Mouse (Mus musculus): ENCODE measurements around the gene Ppp3ca.

Gene Ppp3ca

GRCm38 (mm10) chr3:136768775-136769485 is 99.0 kb downstream of the Ppp3ca start:
- no peak for DNase-seq

DNA sequence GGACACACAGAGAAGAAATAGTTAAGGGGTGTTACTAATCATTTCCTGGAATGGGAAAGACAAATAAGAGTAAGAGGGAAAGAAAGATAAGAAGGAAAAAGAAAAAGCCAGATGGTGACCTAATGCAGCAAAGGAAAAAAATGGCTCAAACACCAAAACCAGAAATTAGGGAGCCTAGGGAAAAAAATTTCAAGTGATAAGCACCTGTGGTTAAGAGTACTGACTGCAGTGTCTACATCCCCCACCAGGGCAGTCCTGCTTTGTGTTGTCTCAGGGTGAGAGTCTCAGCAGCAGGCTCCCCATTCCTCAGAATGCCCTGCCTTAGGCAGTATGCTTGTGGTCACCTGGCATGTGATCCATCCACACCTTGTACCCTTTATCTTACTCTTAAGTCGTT is 99.6 kb downstream of the Ppp3ca start:
- no peak for DNase-seq

DNA sequence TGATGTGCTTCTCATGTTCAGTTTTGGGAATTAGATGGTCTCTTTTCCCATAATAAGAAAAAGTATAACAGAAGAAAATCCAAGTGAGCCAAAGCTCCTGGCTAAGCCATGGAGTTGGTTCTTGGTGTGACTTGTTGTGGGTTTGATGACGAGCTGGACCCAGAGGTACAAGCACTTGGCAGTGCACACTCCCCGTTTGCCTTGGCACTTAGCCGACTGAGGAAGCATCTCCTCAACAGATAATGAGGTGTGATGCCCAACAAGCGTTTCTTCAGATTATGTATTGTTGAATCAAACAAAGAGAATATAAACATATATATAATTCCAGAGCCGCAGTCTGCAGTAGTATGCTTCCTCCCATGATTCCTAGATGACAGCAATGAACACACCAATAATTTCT is 101.8 kb downstream of the Ppp3ca start:
- DNase-seq: peak; percentile 70

- DNase-seq: no peak
These were observed 103.3 kb downstream of the Ppp3ca start for GRCm38 (mm10) chr3:136773217-136773616.

GRCm38 (mm10) chr3:136774196-136774595 is 104.3 kb downstream of the Ppp3ca start:
- no peak for DNase-seq

DNA sequence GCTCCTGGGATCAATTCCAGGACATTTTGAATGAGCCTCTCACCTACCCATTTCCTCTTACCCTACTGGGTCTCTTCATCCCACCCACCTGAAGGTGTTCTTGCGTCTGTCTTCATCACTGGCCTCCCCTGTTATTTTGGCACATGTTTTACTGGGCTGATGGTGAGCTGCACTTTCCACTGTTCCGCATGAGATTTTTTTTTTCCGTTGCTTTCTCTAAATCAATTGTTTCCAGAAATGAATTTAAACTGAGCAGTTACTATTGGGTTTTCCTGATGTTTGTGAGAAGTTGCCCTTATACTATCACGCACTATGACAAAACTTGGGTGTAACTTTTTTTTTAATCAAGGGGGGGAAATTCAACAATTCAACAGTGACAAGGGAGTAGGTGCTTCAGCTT is 106.6 kb downstream of the Ppp3ca start:
- DNase-seq: no peak

- DNase-seq: no peak
These were observed 107.5 kb downstream of the Ppp3ca start for GRCm38 (mm10) chr3:136777380-136777779.

- DNase-seq: peak; percentile 59
These were observed 107.9 kb downstream of the Ppp3ca start for GRCm38 (mm10) chr3:136777787-136778216.

DNA sequence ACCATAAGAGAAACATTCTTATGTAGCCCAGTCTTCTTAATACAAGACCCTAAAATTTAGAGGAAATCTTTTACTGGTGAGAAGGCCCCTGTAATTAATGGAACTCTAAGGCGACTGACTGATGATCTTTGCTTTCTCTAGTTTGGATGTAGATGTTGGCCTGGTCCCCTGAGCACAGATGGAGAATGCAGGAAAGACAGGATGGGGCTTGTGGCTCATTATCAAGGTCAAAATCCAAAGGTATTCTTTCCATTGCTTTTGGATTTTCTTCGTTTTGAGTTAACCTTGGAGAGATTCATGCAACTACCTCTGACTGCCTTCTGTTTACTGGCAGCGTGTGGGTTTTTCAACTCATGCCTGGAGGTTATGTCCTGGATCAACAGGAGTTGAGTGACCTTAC is 110.4 kb downstream of the Ppp3ca start:
- DNase-seq: peak; percentile 80

DNA sequence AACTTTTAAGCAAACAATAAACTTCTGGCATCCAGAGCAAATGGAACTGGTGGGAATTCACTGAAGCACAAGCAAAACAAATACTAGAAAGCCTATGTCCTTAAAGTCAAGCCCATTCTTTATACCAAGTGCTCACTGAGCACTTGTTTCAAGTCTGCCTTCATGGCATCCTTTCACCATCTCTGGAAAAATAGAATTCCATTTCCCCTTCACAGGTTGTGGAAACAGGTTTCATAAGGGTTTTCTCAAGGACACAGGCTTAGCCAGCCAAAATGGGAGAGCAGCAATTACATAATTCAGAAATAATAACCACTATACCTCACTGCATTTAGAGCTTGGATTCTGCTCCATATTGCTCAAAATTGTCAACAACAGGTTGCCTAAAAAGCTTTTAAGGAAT is 112.1 kb downstream of the Ppp3ca start:
- no peak for DNase-seq

DNA sequence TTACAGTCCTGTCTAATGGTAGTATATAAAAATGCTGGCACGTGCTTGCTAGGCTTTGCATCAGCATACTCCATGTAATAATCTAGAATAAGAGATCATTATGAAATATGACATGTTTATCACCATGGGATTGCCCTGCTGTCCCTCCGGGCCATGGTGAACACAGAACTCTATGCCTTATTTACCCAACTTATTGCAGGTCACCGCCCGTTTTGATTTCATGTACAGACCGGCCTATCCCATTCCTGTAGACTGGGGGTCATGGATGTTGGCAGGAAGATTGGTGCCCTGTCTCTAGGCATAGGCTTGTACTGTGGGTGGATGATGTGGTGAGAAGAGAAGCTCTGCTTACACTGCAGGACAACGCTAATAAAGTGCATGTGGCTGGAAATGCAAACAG is 115.8 kb downstream of the Ppp3ca start:
- no peak for DNase-seq

DNA sequence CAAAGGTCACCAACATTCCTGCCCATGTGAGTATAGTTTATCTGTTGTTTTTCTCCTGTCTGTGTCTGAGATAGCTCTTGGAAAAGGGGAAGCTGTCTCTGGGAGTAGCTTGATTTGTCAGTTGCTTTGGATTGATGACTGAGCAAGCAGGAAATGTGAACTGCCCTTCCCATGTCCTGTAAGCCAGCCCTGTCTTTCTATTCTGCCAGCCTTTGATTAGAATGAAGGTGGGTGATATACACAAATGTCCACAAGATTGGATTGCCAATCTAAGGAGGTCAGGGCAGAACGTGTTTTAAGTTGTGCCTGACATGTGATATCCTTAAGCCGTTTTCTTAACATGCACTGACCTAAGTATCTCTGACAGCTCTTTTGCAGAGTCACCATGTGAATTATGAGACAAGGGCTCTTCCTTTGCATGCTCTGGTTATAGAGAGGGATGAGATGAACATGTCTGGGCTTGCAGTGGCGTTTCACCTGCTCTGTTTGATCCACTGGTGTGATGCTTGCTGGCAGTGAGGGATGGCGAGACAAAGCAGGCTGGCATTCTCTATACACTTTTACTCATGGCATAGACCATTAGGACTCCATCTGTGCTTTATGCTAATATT is 120.4 kb downstream of the Ppp3ca start:
- no peak for DNase-seq

GRCm38 (mm10) chr3:136791404-136791803 is 121.5 kb downstream of the Ppp3ca start:
- DNase-seq: no peak

DNA sequence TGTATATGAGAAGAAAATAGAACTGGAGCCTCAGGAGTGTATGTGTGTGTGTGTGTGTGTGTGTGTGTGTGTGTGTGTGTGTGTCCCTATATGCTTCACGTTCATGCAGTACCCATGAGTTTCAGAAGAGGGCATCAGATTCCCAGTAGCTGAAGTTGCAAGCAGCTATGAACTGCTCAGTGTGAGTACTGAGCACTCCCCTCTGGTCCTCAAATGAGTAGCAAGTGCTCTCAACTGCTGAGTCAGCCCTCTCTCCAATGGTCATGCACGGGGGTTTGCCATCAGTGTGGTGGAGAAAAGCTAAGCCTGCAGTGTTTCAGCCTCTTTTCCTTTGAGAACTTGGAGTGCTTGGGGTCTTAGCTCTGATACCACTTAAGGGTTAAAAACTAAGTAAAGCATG is 122.0 kb downstream of the Ppp3ca start:
- DNase-seq: no peak

DNA sequence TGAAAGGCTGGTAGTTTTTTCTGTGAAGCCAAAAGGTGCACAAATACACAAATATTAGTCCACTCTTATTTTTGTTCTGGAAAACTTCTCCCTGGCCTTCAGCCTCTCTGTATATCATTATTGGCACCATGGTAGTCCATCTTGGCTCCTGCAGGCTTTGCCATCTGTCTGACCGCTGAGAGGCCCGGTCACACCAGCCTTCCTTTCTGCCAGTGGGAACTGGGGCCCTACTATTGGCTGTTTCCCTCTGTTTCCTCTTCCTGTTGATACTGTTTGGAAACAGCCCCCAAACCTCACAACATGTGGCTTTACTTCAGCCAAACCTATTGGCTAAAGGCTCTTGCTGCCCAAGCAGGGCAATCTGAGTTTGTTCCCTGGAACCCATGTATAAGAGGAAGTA is 123.5 kb downstream of the Ppp3ca start:
- DNase-seq: peak; percentile 94

GRCm38 (mm10) chr3:136794426-136795217 is 124.7 kb downstream of the Ppp3ca start:
- DNase-seq: no peak

DNA sequence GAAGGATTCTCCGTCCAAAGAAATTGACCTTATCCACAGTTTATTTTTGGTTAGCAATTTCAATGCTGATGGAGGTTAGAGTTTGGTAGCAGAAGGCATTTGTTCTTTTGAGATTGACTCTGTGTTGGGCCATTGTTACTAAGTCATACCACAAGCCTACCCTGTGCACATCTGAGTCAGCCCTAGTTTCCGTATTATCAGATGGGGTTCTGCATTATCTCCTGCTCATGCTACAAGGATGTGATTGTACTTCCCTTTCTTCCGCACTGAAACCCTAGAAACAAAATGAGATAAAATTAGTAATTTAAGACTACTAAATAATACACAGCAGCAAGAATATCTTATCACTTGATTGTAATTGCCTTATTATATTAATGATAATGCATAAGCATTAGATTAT is 129.0 kb downstream of the Ppp3ca start:
- no peak for DNase-seq

DNA sequence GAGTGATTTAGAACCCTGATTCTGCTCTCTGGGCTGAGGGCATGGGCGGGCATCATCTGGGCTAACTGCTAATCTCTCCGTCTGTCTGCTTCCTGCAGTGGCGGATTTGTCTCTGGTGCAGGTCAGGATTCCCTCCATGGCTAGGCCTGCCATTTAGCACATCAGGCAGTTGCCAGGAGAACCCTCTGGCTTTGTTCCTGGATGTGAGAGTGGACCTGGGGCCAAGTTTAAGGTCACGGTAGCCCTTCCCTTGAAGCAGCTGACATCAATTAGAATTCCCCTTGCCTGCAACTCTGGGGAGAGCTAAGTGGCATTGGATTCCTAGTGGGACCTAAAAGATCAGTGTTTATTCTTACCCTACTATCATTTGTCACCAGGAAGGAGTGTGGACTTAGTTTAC is 132.7 kb downstream of the Ppp3ca start:
- peak; percentile 63 for DNase-seq

DNA sequence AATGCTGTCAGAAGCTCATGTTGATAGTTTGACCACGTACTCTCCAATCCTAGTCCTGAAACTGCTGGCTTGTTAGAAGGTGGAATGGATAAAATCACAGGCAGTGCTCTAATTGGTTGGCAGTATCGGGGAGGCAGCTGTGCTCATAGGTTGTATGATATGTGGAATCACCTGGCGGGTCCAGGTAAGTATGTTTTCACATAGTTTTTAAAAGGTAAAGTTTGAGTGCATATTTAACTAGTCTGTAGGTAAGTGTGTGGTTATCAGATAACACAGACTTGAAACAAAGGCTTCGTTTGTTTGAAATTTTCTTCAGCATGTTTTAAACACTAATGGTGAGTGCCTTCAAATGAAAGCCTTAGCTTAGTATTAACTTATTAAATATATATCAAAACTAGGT is 136.0 kb downstream of the Ppp3ca start:
- no peak for DNase-seq

DNA sequence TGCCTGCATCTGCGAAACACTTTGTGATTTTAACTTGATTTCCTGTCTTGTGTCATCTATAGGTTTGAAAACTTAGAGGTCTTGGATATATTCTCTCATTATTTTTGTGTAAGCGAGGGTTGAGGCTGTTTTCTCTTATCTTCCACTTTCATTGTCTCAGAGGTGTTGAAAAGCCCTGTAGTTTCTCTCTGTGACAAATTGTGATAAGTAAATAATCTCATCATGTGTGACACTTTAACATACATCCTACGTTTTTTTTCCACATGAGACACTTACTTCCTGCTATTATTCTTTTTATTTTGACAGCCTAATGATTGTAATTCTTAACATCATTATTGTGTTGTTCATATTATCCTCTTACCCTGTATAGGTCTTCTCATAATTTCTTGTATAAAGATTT is 140.3 kb downstream of the Ppp3ca start:
- no peak for DNase-seq

DNA sequence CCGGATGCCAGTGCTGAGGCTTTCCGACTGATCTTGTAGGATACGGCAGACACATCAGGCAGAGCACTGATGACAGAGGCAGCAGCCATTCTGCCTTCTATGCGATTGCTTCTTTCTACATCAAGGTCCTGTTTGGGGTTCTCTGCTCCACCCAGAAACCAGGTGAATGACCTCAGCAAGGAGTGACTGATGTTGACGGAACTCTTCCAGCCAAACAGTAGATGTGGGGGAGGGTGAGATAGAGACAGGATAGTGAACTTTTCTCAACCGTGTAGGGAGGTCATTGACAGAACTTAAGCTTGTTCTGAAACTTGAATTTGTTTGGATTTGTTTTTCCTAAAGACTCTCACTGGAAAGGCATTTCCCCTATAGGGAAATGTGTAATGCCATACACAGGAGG is 142.2 kb downstream of the Ppp3ca start:
- DNase-seq: no peak

GRCm38 (mm10) chr3:136812791-136813190 is 142.9 kb downstream of the Ppp3ca start:
- DNase-seq: no peak

- no peak for DNase-seq
These were observed 144.0 kb downstream of the Ppp3ca start for GRCm38 (mm10) chr3:136813886-136814285.

DNA sequence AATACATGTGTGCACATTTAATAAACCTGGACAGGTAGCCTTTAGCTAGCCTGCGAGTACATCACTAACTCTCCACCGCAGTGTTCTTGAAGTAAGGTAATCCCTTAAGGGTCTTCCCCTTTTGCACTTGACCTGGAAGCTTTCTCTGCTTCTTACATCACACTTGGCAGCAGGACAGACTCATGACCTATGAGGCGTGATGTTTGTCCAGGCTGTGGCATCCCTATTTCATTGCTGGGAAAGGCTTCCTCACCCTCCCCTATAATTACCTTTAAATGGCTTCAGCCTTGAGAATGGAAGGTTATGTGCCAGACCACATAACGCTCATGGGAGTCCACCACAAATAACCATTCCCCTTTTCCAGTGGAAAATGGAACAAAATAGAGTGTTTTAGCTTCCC is 145.0 kb downstream of the Ppp3ca start:
- no peak for DNase-seq

All from cerebellum, adult 9-11 months (tissue).